ENCODE assay signal across 8 mouse cellular contexts in the genomic region with DNA sequence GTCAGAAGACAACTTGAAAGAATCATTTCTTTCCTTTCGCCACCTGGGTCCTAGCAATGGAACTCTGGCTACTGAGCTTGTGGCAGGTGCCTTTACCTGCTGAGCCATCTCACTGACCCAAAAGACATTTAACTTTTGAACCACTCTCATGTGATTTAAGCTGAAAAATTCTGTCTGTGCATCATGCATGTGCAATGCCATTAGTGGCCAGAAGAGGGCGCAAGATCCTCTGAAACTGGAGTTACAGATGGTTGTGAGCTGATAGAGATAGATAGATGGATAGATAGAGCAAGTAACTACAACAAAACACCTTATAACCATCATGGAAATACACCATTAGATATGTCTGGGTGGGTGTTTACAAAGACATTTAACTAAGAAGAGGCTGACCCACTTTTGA. TPM values are rescaled to one million over a fixed set of nuclear protein-coding genes. Genes with fewer than 3 reads are reported as not detected.
DNase-seq lines count a peak whose midpoint lies in the region.

No protein-coding gene starts in this region.

- peak; percentile 47 for DNase-seq in embryo, embryonic 10 days (ENCODE audit: low spot score)
- no peak for DNase-seq in embryo, embryonic 9.5 days (ENCODE audit: extremely low spot score)
- DNase-seq in left cerebral cortex, adult 18-20 months (ENCODE audit: low spot score in 2 of 2), result peak; percentile 11 to 38
- no peak for DNase-seq in left cerebral cortex, adult 11 months (ENCODE audit: low spot score)
- peak; percentile 39 for DNase-seq in R1 (ENCODE audit: low read depth, low spot score)
- peak; percentile 61 for DNase-seq in induced T-regulatory cell, adult 2 months (ENCODE audit: low read depth)
- DNase-seq in retina, postnatal 1 day, result peak; percentile 54
- no peak for DNase-seq in ovary, adult 18-20 months (ENCODE audit: low spot score)

RNA-seq across cellular contexts. Expression of gene Tmem255a, which starts 14.5 kb away (rescaled TPM):
- total RNA-seq in left cerebral cortex, adult 18-20 months (2021), result 10 to 100 TPM; 17.7 to 23.5 TPM

RNA-seq across cellular contexts. Expression of gene Zbtb33, which starts 48.1 kb away (rescaled TPM):
- total RNA-seq in left cerebral cortex, adult 18-20 months (2021), result 10 to 100 TPM; 22.5 to 26.7 TPM

Comparison
In these comparisons a context has a peak if more than half of its experiments do, and no peak if none do; other contexts are left out.
1. DNase-seq: peak in embryo, embryonic 10 days (single experiment), left cerebral cortex, adult 18-20 months (2 of 2), R1 (single experiment), induced T-regulatory cell, adult 2 months (single experiment) and retina, postnatal 1 day (single experiment); none in embryo, embryonic 9.5 days (single experiment), left cerebral cortex, adult 11 months (single experiment) and ovary, adult 18-20 months (single experiment).